Mouse (Mus musculus) left cerebral cortex, adult 18-20 months (tissue): Measurements from ENCODE around the gene Cldn3. TPM values are rescaled to one million over a fixed set of nuclear protein-coding genes. Genes with fewer than 3 reads are reported as not detected.

Source experiments
- DNase-seq, 2 experiments: peaks; one replicate each; pipeline ENCODE4 v3.0.0; 2021 to 2022; ENCODE audit warnings: low spot score in 2 of 2, mixed read lengths in 1 of 2
- total RNA-seq, 2 experiments: library from RNA; stranded (reverse); gene quantifications; 2 replicates each; pipeline ENCODE4 v1.2.3; 2021

Cldn3 gene
- total RNA-seq, 2 experiments from 2014 or later = 0.49 TPM; not detected in 1

- DNase-seq = no peak
These were observed 16.1 kb downstream of the Cldn3 start for GRCm38 (mm10) chr5:135002151-135002550.

GRCm38 (mm10) chr5:135007802-135008571 is 22.0 kb downstream of the Cldn3 start:
- DNase-seq = no peak

- peak; percentile 93 to 96 for DNase-seq
These were observed 22.9 kb downstream of the Cldn3 start, which contains the start of gene Abhd11 for GRCm38 (mm10) chr5:135008671-135009589. Gene Abhd11 (plus strand): TSS chr5:135009152.

GRCm38 (mm10) chr5:135009590-135010319 is 23.7 kb downstream of the Cldn3 start:
- peak; percentile 70 to 83 for DNase-seq

GRCm38 (mm10) chr5:135010320-135010709 is 24.3 kb downstream of the Cldn3 start:
- no peak for DNase-seq

GRCm38 (mm10) chr5:135010841-135011743 is 25.1 kb downstream of the Cldn3 start:
- DNase-seq = no peak

- DNase-seq = no peak
These were observed 26.0 kb downstream of the Cldn3 start for GRCm38 (mm10) chr5:135011809-135012613.

GRCm38 (mm10) chr5:135012671-135013441 is 26.8 kb downstream of the Cldn3 start:
- DNase-seq = peak; percentile 79 to 86

- DNase-seq = peak; percentile 89 to 96
These were observed 29.5 kb downstream of the Cldn3 start for GRCm38 (mm10) chr5:135015497-135015896.

GRCm38 (mm10) chr5:135016224-135016759 is 30.3 kb downstream of the Cldn3 start:
- DNase-seq = no peak

GRCm38 (mm10) chr5:135021814-135022213 is 35.8 kb downstream of the Cldn3 start:
- no peak for DNase-seq

- DNase-seq = peak; percentile 79 to 90
These were observed 37.5 kb downstream of the Cldn3 start, which contains the start of gene Stx1a for GRCm38 (mm10) chr5:135023344-135024173. Gene Stx1a (plus strand): TSS chr5:135023482.

- DNase-seq = no peak
These were observed 38.7 kb downstream of the Cldn3 start for GRCm38 (mm10) chr5:135024665-135025224.

GRCm38 (mm10) chr5:135025899-135026298 is 39.9 kb downstream of the Cldn3 start:
- DNase-seq = peak; percentile 58 to 72

- DNase-seq = peak; percentile 80 to 87
These were observed 43.2 kb downstream of the Cldn3 start for GRCm38 (mm10) chr5:135029007-135029854.

- no peak for DNase-seq
These were observed 46.6 kb downstream of the Cldn3 start for GRCm38 (mm10) chr5:135032581-135032980.
